17 mouse cellular contexts compared by ENCODE assay signal in the genomic region with DNA sequence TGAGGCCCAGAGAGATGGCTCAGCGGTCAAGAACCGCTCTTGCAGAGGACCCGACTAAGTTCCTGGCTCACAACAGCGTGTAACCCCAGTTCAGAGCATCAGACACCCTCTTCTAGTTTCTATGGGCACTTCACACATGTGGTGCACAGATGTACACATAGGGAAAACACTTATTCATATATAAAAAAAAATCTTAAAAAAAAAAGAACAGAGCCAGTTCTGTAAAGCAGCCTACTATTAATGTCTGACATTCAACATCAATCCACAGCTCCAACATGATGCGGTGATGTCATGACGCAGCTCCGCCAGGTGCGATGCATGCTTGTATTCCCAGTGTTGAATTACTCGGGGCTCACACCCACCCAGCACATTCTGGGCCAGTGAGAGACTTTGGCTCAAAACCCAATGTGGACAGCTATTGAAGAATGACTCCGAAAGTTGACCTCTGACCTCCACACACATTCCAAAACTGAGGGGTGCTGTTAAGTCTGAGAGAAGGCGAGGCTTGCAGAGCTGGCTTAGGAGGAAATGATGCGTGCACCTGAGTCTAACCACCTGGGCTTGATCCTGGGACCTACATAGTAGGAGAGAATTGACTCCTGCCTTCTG. TPM values are rescaled to one million over a fixed set of nuclear protein-coding genes. Genes with fewer than 3 reads are reported as not detected.
DNase-seq lines count a peak whose midpoint lies in the region; ATAC-seq and TF ChIP-seq lines count a peak whose summit lies in the region.
"Had no signal": no experiment of that assay in that cellular context is flagged by ENCODE, and none has a peak within 500 bp of the region (broad histone marks: within the 10 kb centered on the region; RNA-seq: fewer than 3 reads in every experiment).

No protein-coding gene starts in this region.

- 89% methylated on average over 12 of the region's 12 CpGs for WGBS in hindbrain, embryonic 10.5 days
- WGBS in hindbrain, postnatal 0 days: 88% methylated on average over 12 of the region's 12 CpGs
- 71% methylated on average over 12 of the region's 12 CpGs for WGBS in limb, embryonic 13.5 days
- 81% methylated on average over 12 of the region's 12 CpGs for WGBS in neural tube, embryonic 11.5 days

- no peaks in the 10 kb centered on the region for H3K36me3 ChIP-seq in hindbrain, embryonic 10.5 days
- H3K36me3 ChIP-seq in hindbrain, postnatal 0 days (ENCODE audit: insufficient read depth, low read length): no peaks in the 10 kb centered on the region
- H3K36me3 ChIP-seq in limb, embryonic 13.5 days: no peaks in the 10 kb centered on the region
- no peaks in the 10 kb centered on the region for H3K36me3 ChIP-seq in neural tube, embryonic 11.5 days (ENCODE audit: control insufficient read depth, insufficient read depth, low read length)
- H3K36me3 ChIP-seq: forebrain, embryonic 12.5 days had no signal

- no peak overlapping the region for H3K4me2 ChIP-seq in hindbrain, postnatal 0 days (ENCODE audit: low read depth, low read length)
- no peak overlapping the region for H3K4me2 ChIP-seq in limb, embryonic 13.5 days (replicated peaks)
- H3K4me2 ChIP-seq in neural tube, embryonic 11.5 days (ENCODE audit: low read depth): no peak overlapping the region
- H3K4me2 ChIP-seq: liver, embryonic 11.5 days had no signal

- peaks cover 23% of the 10 kb centered on the region for H3K4me1 ChIP-seq in hindbrain, embryonic 10.5 days (replicated peaks)
- 0 out of 2 replicates have a peak, but pooled peaks cover 5% of the 10 kb centered on the region for H3K4me1 ChIP-seq in hindbrain, postnatal 0 days (ENCODE audit: insufficient read depth, low read length)
- H3K4me1 ChIP-seq in limb, embryonic 13.5 days: peaks cover 16% of the 10 kb centered on the region
- H3K4me1 ChIP-seq in neural tube, embryonic 11.5 days (ENCODE audit: control insufficient read depth, insufficient read depth, low read length): peaks cover 7% of the 10 kb centered on the region

- peak overlapping the region; percentile 86 for H3K27ac ChIP-seq in hindbrain, embryonic 10.5 days
- no peak overlapping the region for H3K27ac ChIP-seq in hindbrain, postnatal 0 days
- H3K27ac ChIP-seq in limb, embryonic 13.5 days: peak overlapping the region; percentile 39; the same call in 1 of the 2 replicates
- H3K27ac ChIP-seq in neural tube, embryonic 11.5 days (ENCODE audit: low read depth, low read length): peak overlapping the region; percentile 64

- no peaks in the 10 kb centered on the region; the same call in 1 of the 2 replicates for H3K27me3 ChIP-seq in hindbrain, embryonic 10.5 days (ENCODE audit: insufficient read depth, poor library complexity, severe bottlenecking)
- no peaks in the 10 kb centered on the region for H3K27me3 ChIP-seq in hindbrain, postnatal 0 days (ENCODE audit: insufficient read depth, low read length)
- H3K27me3 ChIP-seq in limb, embryonic 13.5 days: peaks cover 3% of the 10 kb centered on the region; the same call in 1 of the 2 replicates
- no peaks in the 10 kb centered on the region for H3K27me3 ChIP-seq in neural tube, embryonic 11.5 days (ENCODE audit: control insufficient read depth, insufficient read depth, low read length)

- ATAC-seq in hindbrain, postnatal 0 days: no peak
- ATAC-seq in limb, embryonic 13.5 days (ENCODE audit: low FRiP score, low read depth): peak; percentile 54; the same call in 1 of the 2 replicates
- no peak for ATAC-seq in neural tube, embryonic 11.5 days (ENCODE audit: insufficient read depth, low FRiP score, low TSS enrichment)
- ATAC-seq: intestine, embryonic 16.5 days; lung, postnatal 0 days had no signal

- no peak for DNase-seq in hindbrain, embryonic 10.5 days (ENCODE audit: low spot score)
- DNase-seq in hindbrain, postnatal 0 days (ENCODE audit: low spot score): no peak
- peak; percentile 40 for DNase-seq in R1 (ENCODE audit: low read depth, low spot score)
- DNase-seq in neural tube, embryonic 11.5 days (ENCODE audit: low spot score): no peak
- no peak for DNase-seq in adrenal gland, postnatal 25 days
- DNase-seq in retina, embryonic 14.5 days (ENCODE audit: low spot score): no peak
- no peak for DNase-seq in gastrocnemius, adult 8-10 months (ENCODE audit: low spot score in 2 of 2)
- DNase-seq: adrenal gland, adult 8-10 months; cerebellum, postnatal 25 days; heart, adult 18-20 months; heart, postnatal 10 days had no signal

- H3K9ac ChIP-seq in hindbrain, postnatal 0 days (replicated peaks; ENCODE audit: low read length): no peak overlapping the region
- H3K9ac ChIP-seq in limb, embryonic 13.5 days: no peak overlapping the region
- no peak overlapping the region for H3K9ac ChIP-seq in neural tube, embryonic 11.5 days (ENCODE audit: low read length)

- TF ChIP-seq CTCF in hindbrain, postnatal 0 days (IDR thresholded peaks at IDR 0.05; ENCODE audit: low read depth): no peak

- no peaks in the 10 kb centered on the region for H3K9me3 ChIP-seq in hindbrain, embryonic 10.5 days
- no peaks in the 10 kb centered on the region for H3K9me3 ChIP-seq in hindbrain, postnatal 0 days (ENCODE audit: low read length)
- no peaks in the 10 kb centered on the region for H3K9me3 ChIP-seq in limb, embryonic 13.5 days
- no peaks in the 10 kb centered on the region for H3K9me3 ChIP-seq in neural tube, embryonic 11.5 days (ENCODE audit: control insufficient read depth, low read length)
- H3K9me3 ChIP-seq: forebrain, embryonic 12.5 days had no signal

- H3K4me3 ChIP-seq in hindbrain, embryonic 10.5 days: peak overlapping the region; percentile 23; the same call in 1 of the 2 replicates
- H3K4me3 ChIP-seq in hindbrain, postnatal 0 days (ENCODE audit: low read length): no peak overlapping the region
- no peak overlapping the region for H3K4me3 ChIP-seq in limb, embryonic 13.5 days
- H3K4me3 ChIP-seq in neural tube, embryonic 11.5 days (ENCODE audit: low read depth, low read length): no peak overlapping the region

RNA-seq across cellular contexts. Expression of a gene that starts 28.5 kb away (rescaled TPM):
- polyA plus RNA-seq in hindbrain, embryonic 10.5 days (2016; fragmentation: Nextera tagmentation; extraction: Ambion mirVana): 0.92 and 2.1 TPM in 2 replicates
- 10.7 and 12.6 TPM in 2 replicates for total RNA-seq in hindbrain, postnatal 0 days (2014; rRNA removed)
- 6.1 and 6.3 TPM in 2 replicates for polyA plus RNA-seq in hindbrain, postnatal 0 days (2015; fragmentation: Nextera tagmentation; extraction: Ambion mirVana)
- polyA plus RNA-seq in limb, embryonic 13.5 days (2015; fragmentation: Nextera tagmentation; extraction: Ambion mirVana): 0.08 and 0.15 TPM in 2 replicates
- polyA plus RNA-seq in neural tube, embryonic 11.5 days (2014; fragmentation: Nextera tagmentation; extraction: Ambion mirVana): 1.1 and 1.4 TPM in 2 replicates
- total RNA-seq in adrenal gland, postnatal 25 days (2021): 4.7 and 6.2 TPM in 2 replicates
- under 1 TPM; 0.05 to 0.17 (median 0.09) TPM for total RNA-seq in gastrocnemius, adult 8-10 months (2022)
- total RNA-seq: monocyte, adult 5-6 weeks had no signal

RNA-seq across cellular contexts. Expression of a gene that starts 53.4 kb away (rescaled TPM):
- polyA plus RNA-seq in hindbrain, embryonic 10.5 days (2016; fragmentation: Nextera tagmentation; extraction: Ambion mirVana): 109 and 135 TPM in 2 replicates
- total RNA-seq in hindbrain, postnatal 0 days (2014; rRNA removed): 16.6 and 17.8 TPM in 2 replicates
- 26.5 and 29.2 TPM in 2 replicates for polyA plus RNA-seq in hindbrain, postnatal 0 days (2015; fragmentation: Nextera tagmentation; extraction: Ambion mirVana)
- polyA plus RNA-seq in limb, embryonic 13.5 days (2015; fragmentation: Nextera tagmentation; extraction: Ambion mirVana): 82.0 and 86.2 TPM in 2 replicates
- 84.9 and 90.2 TPM in 2 replicates for polyA plus RNA-seq in neural tube, embryonic 11.5 days (2014; fragmentation: Nextera tagmentation; extraction: Ambion mirVana)
- 16.9 and 17.8 TPM in 2 replicates for total RNA-seq in adrenal gland, postnatal 25 days (2021)
- total RNA-seq in gastrocnemius, adult 8-10 months (2022): 1 to 10 TPM in 3 of 4 experiments, under 1 TPM in 1; 0.89 to 1.8 (median 1.2) TPM
